Mouse (Mus musculus) liver, embryonic 15.5 days (tissue): ENCODE measurements around the gene Ccdc69. TPM values are rescaled to one million over a fixed set of nuclear protein-coding genes. Genes with fewer than 3 reads are reported as not detected.

Experiments
- ATAC-seq: fragments of 200-750 bp; cut with Nextera tagmentation; 2 replicates; pipeline ENCODE4 v1.8.0; 2017; ENCODE audit warnings: moderate number of reproducible peaks, mild to moderate bottlenecking, moderate library complexity; ENCODE audit not compliant: insufficient read depth
- H3K27ac ChIP-seq: fragments of 300-500 bp; sonication (generic); replicated peaks from 2 replicates; pipeline ENCODE4 v1.5.1; 2015; ENCODE audit warnings: mild to moderate bottlenecking, inconsistent platforms
- H3K27me3 ChIP-seq: fragments of 300-500 bp; sonication (generic); 2 replicates; pipeline ENCODE4 v1.6.1; 2015; ENCODE audit warnings: mild to moderate bottlenecking, inconsistent platforms
- H3K36me3 ChIP-seq: fragments of 300-500 bp; sonication (generic); replicated peaks from 2 replicates; pipeline ENCODE4 v1.6.1; 2015; ENCODE audit warnings: moderate library complexity, mild to moderate bottlenecking, inconsistent platforms
- H3K4me1 ChIP-seq: fragments of 300-500 bp; sonication (generic); replicated peaks from 2 replicates; pipeline ENCODE4 v1.6.1; 2015; ENCODE audit warnings: inconsistent platforms
- H3K4me2 ChIP-seq: fragments of 300-500 bp; sonication (generic); 2 replicates; pipeline ENCODE4 v1.6.1; 2015; ENCODE audit warnings: moderate library complexity, mild to moderate bottlenecking, inconsistent platforms
- H3K4me3 ChIP-seq: fragments of 300-500 bp; sonication (generic); replicated peaks from 2 replicates; pipeline ENCODE4 v1.5.1; 2015; ENCODE audit warnings: mild to moderate bottlenecking, inconsistent platforms
- H3K9ac ChIP-seq: fragments of 300-500 bp; sonication (generic); 2 replicates; pipeline ENCODE4 v1.6.1; 2015; ENCODE audit warnings: moderate library complexity, mild to moderate bottlenecking, inconsistent platforms
- H3K9me3 ChIP-seq: fragments of 300-500 bp; sonication (generic); replicated peaks from 2 replicates; pipeline ENCODE4 v1.6.1; 2016; ENCODE audit warnings: inconsistent platforms
- WGBS: fragments of 180-500 bp; shearing (Covaris S2); methylation state at CpG from one replicate; pipeline ENCODE4 v1.1.7; 2015; ENCODE audit warnings: mixed read lengths; ENCODE audit not compliant: insufficient replicate concordance; 5-methylcytosine and 5-hydroxymethylcytosine counted together
- polyA plus RNA-seq: library from polyadenylated mRNA; unstranded; fragments of >200 nt; fragmentation: Nextera tagmentation; extraction: Ambion mirVana; gene quantifications from 2 replicates; pipeline ENCODE4 v1.2.1, GENCODE M21; 2015

Ccdc69 gene
- polyA plus RNA-seq, 1 experiment from 2014 or later = 1.4 TPM

- Histone ChIP-seq H3K4me1 (peaks cover 4% of the 10 kb centered on the region), H3K9ac (no peak overlapping the region), H3K27me3 (no peaks in the 10 kb centered on the region), H3K9me3 (no peaks in the 10 kb centered on the region), H3K4me3 (no peak overlapping the region), H3K36me3 (peaks cover 12% of the 10 kb centered on the region; the same call in 1 of the 2 replicates), H3K4me2 (no peak overlapping the region), H3K27ac (no peak overlapping the region)
- 71% methylated on average over 7 of the region's 7 CpGs for WGBS
- ATAC-seq = no peak
Observed at GRCm38 (mm10) chr11:55109521-55110300, 31.8 kb upstream of the Ccdc69 start.

DNA sequence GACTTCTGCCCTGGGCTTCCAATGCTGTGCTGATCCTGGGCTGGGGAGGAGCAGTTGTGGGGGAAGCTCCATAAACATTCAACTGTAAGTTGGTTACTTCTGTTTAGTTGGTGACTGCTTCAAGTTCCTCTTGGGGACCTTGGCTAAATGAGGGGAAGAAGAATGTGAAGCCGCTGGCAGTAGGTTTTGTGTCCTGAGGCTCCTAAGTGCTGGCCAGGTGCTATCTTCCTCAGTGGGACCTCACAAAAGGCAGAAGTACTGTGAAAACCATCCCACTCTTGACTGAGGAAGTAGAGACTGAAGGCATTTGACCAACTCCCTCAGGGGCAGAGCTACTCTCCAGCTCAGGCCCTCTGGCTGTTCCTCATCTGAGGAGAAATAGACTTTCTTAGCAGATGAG, 28.7 kb upstream of the Ccdc69 start:
- peaks cover 15% of the 10 kb centered on the region; the same call in 1 of the 2 replicates for H3K36me3 ChIP-seq
- no peaks in the 10 kb centered on the region for H3K27me3 ChIP-seq
- no peaks in the 10 kb centered on the region for H3K9me3 ChIP-seq
- H3K4me3 ChIP-seq = no peak overlapping the region
- H3K4me1 ChIP-seq = peaks cover 9% of the 10 kb centered on the region
- no peak overlapping the region for H3K4me2 ChIP-seq
- ATAC-seq = no peak
- H3K27ac ChIP-seq = 0 out of 2 replicates have a peak overlapping the region, but pooled peaks have one; percentile 24
- no peak overlapping the region for H3K9ac ChIP-seq
- WGBS = 35% methylated on average over 1 of the region's 1 CpGs

DNA sequence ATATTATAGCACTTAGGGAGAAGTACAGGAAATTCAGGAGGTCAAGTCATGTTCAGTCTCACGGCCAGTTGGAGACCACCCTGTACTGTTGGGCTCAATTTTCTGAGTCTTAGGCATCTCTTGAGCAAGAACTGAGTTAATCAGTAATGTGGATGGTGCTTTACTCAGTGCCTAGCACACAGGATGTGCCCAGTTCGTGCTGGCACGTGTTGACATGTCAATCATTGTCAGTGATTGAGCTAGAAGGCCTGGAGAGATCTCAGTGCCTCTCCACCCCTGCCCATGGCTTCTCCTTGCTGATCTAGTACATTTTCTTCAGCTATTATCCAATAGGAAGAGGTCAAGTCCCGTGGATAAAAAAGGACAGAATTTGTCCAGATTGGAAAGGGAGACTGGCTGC, 27.5 kb upstream of the Ccdc69 start:
- 0 out of 2 replicates have a peak, but pooled peaks have one; percentile 15 for ATAC-seq
- Histone ChIP-seq H3K27ac (no peak overlapping the region), H3K36me3 (peaks cover 15% of the 10 kb centered on the region; the same call in 1 of the 2 replicates), H3K27me3 (no peaks in the 10 kb centered on the region), H3K9ac (no peak overlapping the region), H3K4me3 (no peak overlapping the region), H3K4me1 (peaks cover 9% of the 10 kb centered on the region), H3K4me2 (no peak overlapping the region), H3K9me3 (no peaks in the 10 kb centered on the region)
- 37% methylated on average over 4 of the region's 4 CpGs for WGBS

DNA sequence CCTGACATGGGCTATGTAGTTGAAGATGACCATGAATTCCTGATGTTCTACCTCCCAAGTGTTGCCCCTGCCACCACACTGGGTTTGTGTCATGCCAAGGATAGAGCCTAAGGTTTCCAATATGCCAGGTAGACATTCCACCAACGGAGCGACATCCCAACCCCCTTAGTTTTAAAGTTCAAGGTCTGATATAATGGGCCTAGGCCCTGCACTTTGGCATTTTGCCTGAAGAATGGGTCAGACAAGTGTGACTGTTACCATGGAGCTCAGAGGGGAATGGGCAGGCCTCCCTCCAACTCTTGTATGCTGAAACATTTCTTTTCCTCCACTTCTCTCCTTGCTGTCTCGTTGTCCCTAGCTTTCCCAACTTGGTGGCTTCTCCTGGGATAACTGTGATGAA, 25.3 kb upstream of the Ccdc69 start:
- WGBS = 67% methylated on average over 3 of the region's 3 CpGs
- no peak overlapping the region for H3K27ac ChIP-seq
- H3K4me3 ChIP-seq = no peak overlapping the region
- H3K4me2 ChIP-seq = no peak overlapping the region
- peaks cover 17% of the 10 kb centered on the region for H3K4me1 ChIP-seq
- no peak overlapping the region for H3K9ac ChIP-seq
- H3K27me3 ChIP-seq = peaks cover 8% of the 10 kb centered on the region; the same call in 1 of the 2 replicates
- ATAC-seq = no peak
- peaks cover 4% of the 10 kb centered on the region; the same call in 1 of the 2 replicates for H3K36me3 ChIP-seq
- H3K9me3 ChIP-seq = no peaks in the 10 kb centered on the region

DNA sequence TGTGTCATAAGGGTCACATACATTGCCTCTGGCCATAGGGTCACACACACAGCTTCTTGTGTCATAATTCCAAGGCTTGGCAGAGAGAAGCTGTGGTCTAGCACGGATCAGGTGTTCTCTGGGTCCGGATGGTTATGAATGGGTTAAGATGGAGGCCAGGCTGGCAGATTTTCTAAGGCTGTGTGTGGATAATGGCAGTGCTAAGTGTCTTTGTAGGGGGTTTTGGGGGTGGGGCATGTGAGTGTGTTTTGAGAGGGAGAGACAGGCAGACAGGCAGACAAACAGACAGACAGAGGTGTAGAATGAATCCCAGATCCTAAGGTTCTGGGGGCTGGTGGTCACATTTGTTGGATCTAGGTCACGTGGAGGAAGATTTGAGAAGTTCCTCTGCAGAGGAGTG, 24.1 kb upstream of the Ccdc69 start:
- 59% methylated on average over 3 of the region's 3 CpGs for WGBS
- Histone ChIP-seq H3K9me3 (no peaks in the 10 kb centered on the region), H3K4me3 (no peak overlapping the region), H3K9ac (no peak overlapping the region), H3K27ac (no peak overlapping the region), H3K4me2 (no peak overlapping the region), H3K27me3 (peaks cover 9% of the 10 kb centered on the region; the same call in 1 of the 2 replicates), H3K36me3 (0 out of 2 replicates have a peak, but pooled peaks cover 4% of the 10 kb centered on the region), H3K4me1 (peaks cover 29% of the 10 kb centered on the region)
- no peak for ATAC-seq

GRCm38 (mm10) chr11:55099868-55100267, 21.9 kb upstream of the Ccdc69 start:
- 18% methylated on average over 4 of the region's 4 CpGs for WGBS
- ATAC-seq = no peak

DNA sequence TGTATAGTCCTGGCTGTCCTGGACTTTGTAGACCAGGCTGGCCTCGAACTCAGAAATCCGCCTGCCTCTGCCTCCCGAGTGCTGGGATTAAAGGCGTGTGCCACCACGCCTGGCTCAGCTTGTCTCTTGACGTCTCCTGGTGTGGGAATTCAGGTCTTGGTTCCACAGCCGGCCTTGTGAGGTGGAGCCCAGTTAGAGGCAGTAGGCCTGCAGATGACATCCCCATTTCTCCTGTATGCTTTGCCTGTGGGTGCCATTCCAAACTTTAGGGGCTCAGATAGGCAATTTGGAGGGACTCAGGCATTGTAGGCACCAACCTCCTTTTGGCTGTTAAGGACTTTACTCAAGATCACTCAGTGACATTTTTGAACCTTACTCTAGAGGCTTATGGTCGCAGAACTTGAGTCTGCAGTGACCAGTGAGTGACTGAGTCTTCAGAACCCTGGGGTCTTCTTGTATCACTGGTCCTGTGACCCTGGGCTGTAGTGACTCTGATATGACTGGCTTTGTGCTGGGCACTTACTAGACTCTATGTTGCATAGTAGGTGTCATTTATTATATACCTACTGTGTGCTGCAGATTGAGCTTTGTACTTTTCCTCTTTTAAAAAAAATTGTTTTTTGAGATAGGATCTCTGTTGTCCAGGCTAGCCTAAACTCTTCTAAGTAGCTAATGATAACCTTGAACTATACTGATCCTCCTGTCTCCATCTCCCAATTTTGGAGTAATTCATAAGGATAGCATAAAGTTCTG, 21.3 kb upstream of the Ccdc69 start:
- Histone ChIP-seq H3K36me3 (0 out of 2 replicates have a peak, but pooled peaks cover 3% of the 10 kb centered on the region), H3K27ac (no peak overlapping the region), H3K27me3 (peaks cover 9% of the 10 kb centered on the region; the same call in 1 of the 2 replicates), H3K4me2 (peak overlapping the region; percentile 69), H3K4me3 (no peak overlapping the region), H3K4me1 (peaks cover 30% of the 10 kb centered on the region), H3K9ac (no peak overlapping the region), H3K9me3 (no peaks in the 10 kb centered on the region)
- ATAC-seq = no peak
- 69% methylated on average over 8 of the region's 8 CpGs for WGBS

More at GRCm38 (mm10) chr11:55099868-55100267, 21.9 kb upstream of the Ccdc69 start:
- 0 out of 2 replicates have a peak, but pooled peaks cover 4% of the 10 kb centered on the region for H3K36me3 ChIP-seq
- no peak overlapping the region for H3K9ac ChIP-seq
- H3K4me3 ChIP-seq = no peak overlapping the region
- no peak overlapping the region for H3K27ac ChIP-seq
- peaks cover 9% of the 10 kb centered on the region; the same call in 1 of the 2 replicates for H3K27me3 ChIP-seq
- peaks cover 30% of the 10 kb centered on the region for H3K4me1 ChIP-seq
- no peak overlapping the region for H3K4me2 ChIP-seq
- H3K9me3 ChIP-seq = no peaks in the 10 kb centered on the region

GRCm38 (mm10) chr11:55098189-55098915, 20.4 kb upstream of the Ccdc69 start:
- Histone ChIP-seq H3K4me2 (peak overlapping the region; percentile 69), H3K27ac (peak overlapping the region; percentile 21), H3K4me1 (peaks cover 26% of the 10 kb centered on the region), H3K36me3 (no peaks in the 10 kb centered on the region), H3K4me3 (peak overlapping the region; percentile 52), H3K9me3 (no peaks in the 10 kb centered on the region), H3K9ac (peak overlapping the region; percentile 9; the same call in 1 of the 2 replicates), H3K27me3 (peaks cover 9% of the 10 kb centered on the region; the same call in 1 of the 2 replicates)
- WGBS = 14% methylated on average over 24 of the region's 24 CpGs
- ATAC-seq = no peak; the same call in 1 of the 2 replicates

DNA sequence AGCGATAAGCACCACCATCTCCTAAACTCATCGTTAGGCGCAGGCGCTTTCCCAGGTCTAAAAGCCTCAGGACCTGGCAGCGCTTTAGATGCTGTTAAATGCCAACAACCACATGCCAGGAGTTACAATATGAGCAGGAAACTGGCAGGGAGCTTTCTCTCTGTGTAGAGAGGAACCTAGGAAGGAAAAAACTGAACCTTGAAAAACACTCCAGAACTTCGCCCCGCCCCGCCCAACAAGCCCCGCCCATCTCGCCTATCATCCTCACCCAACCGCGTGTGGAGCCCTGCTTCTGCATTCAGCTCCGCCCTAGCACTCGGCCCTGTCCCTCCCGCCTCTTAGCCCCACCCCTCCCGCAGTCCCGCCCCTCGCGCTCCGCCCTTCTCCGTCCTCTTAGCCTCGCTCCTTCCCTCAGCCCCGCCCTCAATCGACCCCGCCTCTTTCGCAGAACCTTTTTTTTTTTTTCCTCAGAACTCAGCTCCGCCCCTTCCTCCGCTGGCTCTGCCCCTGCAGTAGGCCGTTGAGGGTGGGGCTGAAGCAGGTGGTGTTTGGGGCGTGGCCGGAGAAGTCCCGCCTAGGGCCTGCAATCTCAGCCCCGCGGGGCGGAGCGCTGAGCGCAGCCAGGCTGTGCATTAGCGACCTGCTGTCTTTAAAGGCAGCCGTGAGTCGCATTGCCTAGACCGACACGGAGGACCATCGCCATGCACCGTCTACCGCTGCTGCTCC, 19.7 kb upstream of the Ccdc69 start, which contains the start of gene Gm2a:
Gene Gm2a (plus strand): TSS at position 653 of the 726 bp plus-strand sequence.
- H3K9me3 ChIP-seq = no peaks in the 10 kb centered on the region
- peak within 1 kb of the TSS; percentile 9; the same call in 1 of the 2 replicates for H3K9ac ChIP-seq
- peak within 1 kb of the TSS; percentile 78 for H3K27ac ChIP-seq
- H3K36me3 ChIP-seq = no peaks in the 10 kb centered on the region
- peaks cover 24% of the 10 kb centered on the region for H3K4me1 ChIP-seq
- peak; percentile 92 for ATAC-seq
- peak within 1 kb of the TSS; percentile 52 for H3K4me3 ChIP-seq
- WGBS = 1% methylated on average over 44 of the region's 45 CpGs
- peak within 1 kb of the TSS; percentile 69 for H3K4me2 ChIP-seq
- peaks cover 9% of the 10 kb centered on the region; the same call in 1 of the 2 replicates for H3K27me3 ChIP-seq
